Mouse (Mus musculus): Measurements from ENCODE around the gene Mthfr. TPM values are rescaled to one million over a fixed set of nuclear protein-coding genes. Genes with fewer than 3 reads are reported as not detected.

Gene Mthfr
- polyA plus RNA-seq, 1 experiment from 2014 or later: 20.4 TPM

GRCm38 (mm10) chr4:148079212-148079611 is 40.3 kb downstream of the Mthfr start:
- ATAC-seq (ENCODE audit: insufficient read depth): no peak
- Histone ChIP-seq H3K4me2 (no peak overlapping the region), H3K27ac (ENCODE audit: low read depth) (no peak overlapping the region), H3K4me1 (ENCODE audit: insufficient read depth) (peaks cover 6% of the 10 kb centered on the region), H3K9me3 (ENCODE audit: low read depth, low read length) (no peaks in the 10 kb centered on the region), H3K4me3 (ENCODE audit: low read depth, low read length) (no peak overlapping the region), H3K9ac (no peak overlapping the region), H3K36me3 (ENCODE audit: insufficient read depth) (peaks cover 17% of the 10 kb centered on the region; the same call in 1 of the 2 replicates), H3K27me3 (ENCODE audit: insufficient read depth, low read length) (no peaks in the 10 kb centered on the region)
- 48% methylated on average over 6 of the region's 6 CpGs for WGBS
- DNase-seq: no peak
- peak; percentile 11; the same call in 1 of the 2 replicates for TF ChIP-seq CTCF (IDR thresholded peaks at IDR 0.05; ENCODE audit: low read depth)

- 83% methylated on average over 8 of the region's 8 CpGs for WGBS
- ATAC-seq (ENCODE audit: insufficient read depth) (no peak), DNase-seq (no peak)
- Histone ChIP-seq H3K27ac (ENCODE audit: low read depth) (no peak overlapping the region), H3K9ac (no peak overlapping the region), H3K27me3 (ENCODE audit: insufficient read depth, low read length) (no peaks in the 10 kb centered on the region), H3K9me3 (ENCODE audit: low read depth, low read length) (no peaks in the 10 kb centered on the region), H3K4me2 (no peak overlapping the region), H3K36me3 (ENCODE audit: insufficient read depth) (peaks cover 17% of the 10 kb centered on the region; the same call in 1 of the 2 replicates), H3K4me1 (ENCODE audit: insufficient read depth) (peaks cover 6% of the 10 kb centered on the region), H3K4me3 (ENCODE audit: low read depth, low read length) (no peak overlapping the region)
- no peak for TF ChIP-seq CTCF (IDR thresholded peaks at IDR 0.05; ENCODE audit: low read depth)
Observed at GRCm38 (mm10) chr4:148079944-148080596, 41.2 kb downstream of the Mthfr start.

- WGBS: 88% methylated on average over 1 of the region's 1 CpGs
- H3K4me1 ChIP-seq (ENCODE audit: insufficient read depth): peaks cover 6% of the 10 kb centered on the region
- H3K4me3 ChIP-seq (ENCODE audit: low read depth, low read length): no peak overlapping the region
- H3K4me2 ChIP-seq: no peak overlapping the region
- TF ChIP-seq CTCF (IDR thresholded peaks at IDR 0.05; ENCODE audit: low read depth): no peak
- no peak overlapping the region for H3K27ac ChIP-seq (ENCODE audit: low read depth)
- peaks cover 17% of the 10 kb centered on the region; the same call in 1 of the 2 replicates for H3K36me3 ChIP-seq (ENCODE audit: insufficient read depth)
- H3K9ac ChIP-seq: no peak overlapping the region
- DNase-seq (no peak), ATAC-seq (ENCODE audit: insufficient read depth) (no peak)
- H3K9me3 ChIP-seq (ENCODE audit: low read depth, low read length): no peaks in the 10 kb centered on the region
- H3K27me3 ChIP-seq (ENCODE audit: insufficient read depth, low read length): no peaks in the 10 kb centered on the region
Observed at GRCm38 (mm10) chr4:148080597-148080973, 41.7 kb downstream of the Mthfr start.

GRCm38 (mm10) chr4:148081201-148081600 is 42.3 kb downstream of the Mthfr start:
- no peak overlapping the region for H3K4me3 ChIP-seq (ENCODE audit: low read depth, low read length)

GRCm38 (mm10) chr4:148082257-148083044 is 43.6 kb downstream of the Mthfr start:
- Histone ChIP-seq H3K36me3 (ENCODE audit: insufficient read depth) (peaks cover 17% of the 10 kb centered on the region; the same call in 1 of the 2 replicates), H3K27me3 (ENCODE audit: insufficient read depth, low read length) (no peaks in the 10 kb centered on the region), H3K27ac (ENCODE audit: low read depth) (no peak overlapping the region), H3K9ac (no peak overlapping the region), H3K9me3 (ENCODE audit: low read depth, low read length) (no peaks in the 10 kb centered on the region), H3K4me2 (no peak overlapping the region), H3K4me1 (ENCODE audit: insufficient read depth) (peaks cover 13% of the 10 kb centered on the region), H3K4me3 (ENCODE audit: low read depth, low read length) (no peak overlapping the region)
- WGBS: 46% methylated on average over 12 of the region's 12 CpGs
- peak; percentile 73 for TF ChIP-seq CTCF (IDR thresholded peaks at IDR 0.05; ENCODE audit: low read depth)
- ATAC-seq (ENCODE audit: insufficient read depth) (no peak), DNase-seq (peak; percentile 77)

More at GRCm38 (mm10) chr4:148081201-148081600, 42.3 kb downstream of the Mthfr start:
- DNase-seq (no peak), ATAC-seq (ENCODE audit: insufficient read depth) (no peak)
- no peak for TF ChIP-seq CTCF (IDR thresholded peaks at IDR 0.05; ENCODE audit: low read depth)
- no peaks in the 10 kb centered on the region for H3K9me3 ChIP-seq (ENCODE audit: low read depth, low read length)
- H3K4me2 ChIP-seq: no peak overlapping the region
- H3K36me3 ChIP-seq (ENCODE audit: insufficient read depth): peaks cover 17% of the 10 kb centered on the region; the same call in 1 of the 2 replicates
- no peaks in the 10 kb centered on the region for H3K27me3 ChIP-seq (ENCODE audit: insufficient read depth, low read length)
- H3K9ac ChIP-seq: no peak overlapping the region
- no peak overlapping the region for H3K27ac ChIP-seq (ENCODE audit: low read depth)
- peaks cover 6% of the 10 kb centered on the region for H3K4me1 ChIP-seq (ENCODE audit: insufficient read depth)
- 88% methylated on average over 10 of the region's 10 CpGs for WGBS

- TF ChIP-seq CTCF (IDR thresholded peaks at IDR 0.05; ENCODE audit: low read depth): no peak
- no peaks in the 10 kb centered on the region for H3K9me3 ChIP-seq (ENCODE audit: low read depth, low read length)
- no peaks in the 10 kb centered on the region for H3K27me3 ChIP-seq (ENCODE audit: insufficient read depth, low read length)
- no peak overlapping the region for H3K9ac ChIP-seq
- whole genome bisulfite sequencing: 41% methylated on average over 21 of the region's 21 CpGs
- no peak overlapping the region for H3K27ac ChIP-seq (ENCODE audit: low read depth)
- H3K4me1 ChIP-seq (ENCODE audit: insufficient read depth): peaks cover 13% of the 10 kb centered on the region
- H3K4me3 ChIP-seq (ENCODE audit: low read depth, low read length): no peak overlapping the region
- H3K4me2 ChIP-seq: no peak overlapping the region
- DNase-seq (peak; percentile 32), ATAC-seq (ENCODE audit: insufficient read depth) (no peak)
- peaks cover 17% of the 10 kb centered on the region; the same call in 1 of the 2 replicates for H3K36me3 ChIP-seq (ENCODE audit: insufficient read depth)
Observed at GRCm38 (mm10) chr4:148083176-148083899, 44.5 kb downstream of the Mthfr start.
